Mouse (Mus musculus): ENCODE data around the gene Nlrp6. TPM values are rescaled to one million over a fixed set of nuclear protein-coding genes. Genes with fewer than 3 reads are reported as not detected.
A peak's percentile ranks its signal among the peaks of the same experiment; 100 is the strongest.

The Nlrp6 gene
- polyA plus RNA-seq, 2 experiments: 2.6 to 6.3 TPM

- Histone ChIP-seq H3K27me3 (ENCODE audit: control insufficient read depth, insufficient read depth, low read length) (no peaks in the 10 kb centered on the region), H3K4me1 (replicated peaks; ENCODE audit: control insufficient read depth in 2 of 2, insufficient read depth in 2 of 2, low read length in 1 of 2) (peaks cover 0 to 22% of the 10 kb centered on the region in 2 experiments; a peak in 2 of 4 replicates), H3K9ac (replicated peaks) (no peak overlapping the region), H3K4me3 (ENCODE audit: insufficient read depth in 1 of 2, low read depth in 2 of 2, low read length in 2 of 2) (no peak overlapping the region), H3K4me2 (ENCODE audit: low read depth) (no peak overlapping the region), H3K36me3 (replicated peaks; ENCODE audit: control insufficient read depth, insufficient read depth, low read depth) (no peaks in the 10 kb centered on the region; the same call in 1 of the 2 replicates), H3K27ac (no peak overlapping the region), H3K9me3 (ENCODE audit: control insufficient read depth, low read length) (no peaks in the 10 kb centered on the region)
- ATAC-seq (ENCODE audit: insufficient read depth) (no peak), DNase-seq (ENCODE audit: low read depth in 3 of 3, low spot score in 3 of 3) (no peak)
- WGBS (ENCODE audit: insufficient replicate concordance): 78% methylated on average over 4 of the region's 4 CpGs
- TF ChIP-seq CTCF (IDR thresholded peaks at IDR 0.05; ENCODE audit: low read depth) (no peak), EP300 (IDR thresholded peaks at IDR 0.05; ENCODE audit: low read depth) (no peak)
Observed at GRCm38 (mm10) chr7:140943356-140943755, 22.7 kb downstream of the Nlrp6 start.

GRCm38 (mm10) chr7:140944236-140944635 is 23.5 kb downstream of the Nlrp6 start:
- Histone ChIP-seq H3K4me3 (ENCODE audit: insufficient read depth in 1 of 2, low read depth in 2 of 2, low read length in 2 of 2) (no peak overlapping the region), H3K4me2 (ENCODE audit: low read depth) (no peak overlapping the region), H3K27me3 (ENCODE audit: control insufficient read depth, insufficient read depth, low read length) (no peaks in the 10 kb centered on the region), H3K4me1 (replicated peaks; ENCODE audit: control insufficient read depth in 2 of 2, insufficient read depth in 2 of 2, low read length in 1 of 2) (peaks cover 0 to 24% of the 10 kb centered on the region in 2 experiments; a peak in 2 of 4 replicates), H3K27ac (no peak overlapping the region), H3K9me3 (ENCODE audit: control insufficient read depth, low read length) (no peaks in the 10 kb centered on the region), H3K36me3 (replicated peaks; ENCODE audit: control insufficient read depth, insufficient read depth, low read depth) (no peaks in the 10 kb centered on the region; the same call in 1 of the 2 replicates), H3K9ac (replicated peaks) (no peak overlapping the region)
- DNase-seq (ENCODE audit: low read depth in 3 of 3, low spot score in 3 of 3): no peak
- ATAC-seq (ENCODE audit: insufficient read depth): no peak
- TF ChIP-seq EP300 (IDR thresholded peaks at IDR 0.05; ENCODE audit: low read depth) (no peak), CTCF (IDR thresholded peaks at IDR 0.05; ENCODE audit: low read depth) (no peak)
- WGBS (ENCODE audit: insufficient replicate concordance): 83% methylated on average over 7 of the region's 7 CpGs

- H3K4me3 ChIP-seq (ENCODE audit: insufficient read depth in 1 of 2, low read depth in 2 of 2, low read length in 2 of 2): no peak overlapping the region
- DNase-seq (ENCODE audit: low read depth in 3 of 3, low spot score in 3 of 3): no peak
- no peak overlapping the region for H3K9ac ChIP-seq (replicated peaks)
- no peak overlapping the region for H3K27ac ChIP-seq
- no peak overlapping the region for H3K4me2 ChIP-seq (ENCODE audit: low read depth)
- peaks cover 0 to 24% of the 10 kb centered on the region in 2 experiments; a peak in 2 of 4 replicates for H3K4me1 ChIP-seq (replicated peaks; ENCODE audit: control insufficient read depth in 2 of 2, insufficient read depth in 2 of 2, low read length in 1 of 2)
- no peak for ATAC-seq (ENCODE audit: insufficient read depth)
- H3K9me3 ChIP-seq (ENCODE audit: control insufficient read depth, low read length): no peaks in the 10 kb centered on the region
- no peaks in the 10 kb centered on the region; the same call in 1 of the 2 replicates for H3K36me3 ChIP-seq (replicated peaks; ENCODE audit: control insufficient read depth, insufficient read depth, low read depth)
- H3K27me3 ChIP-seq (ENCODE audit: control insufficient read depth, insufficient read depth, low read length): no peaks in the 10 kb centered on the region
- TF ChIP-seq CTCF (IDR thresholded peaks at IDR 0.05; ENCODE audit: low read depth): no peak
- no peak for TF ChIP-seq EP300 (IDR thresholded peaks at IDR 0.05; ENCODE audit: low read depth)
- WGBS (ENCODE audit: insufficient replicate concordance): 72% methylated on average over 5 of the region's 5 CpGs
Observed at GRCm38 (mm10) chr7:140945247-140945646, 24.5 kb downstream of the Nlrp6 start.

GRCm38 (mm10) chr7:140946311-140946710 is 25.6 kb downstream of the Nlrp6 start:
- no peak for DNase-seq (ENCODE audit: low read depth in 3 of 3, low spot score in 3 of 3)
- 64% methylated on average over 10 of the region's 10 CpGs for WGBS (ENCODE audit: insufficient replicate concordance)

GRCm38 (mm10) chr7:140946980-140947379 is 26.3 kb downstream of the Nlrp6 start:
- no peak for DNase-seq (ENCODE audit: low read depth in 3 of 3, low spot score in 3 of 3)
- Histone ChIP-seq H3K4me1 (replicated peaks; ENCODE audit: control insufficient read depth in 2 of 2, insufficient read depth in 2 of 2, low read length in 1 of 2) (peaks cover 0 to 19% of the 10 kb centered on the region in 2 experiments; a peak in 2 of 4 replicates), H3K4me2 (ENCODE audit: low read depth) (no peak overlapping the region), H3K27ac (no peak overlapping the region), H3K36me3 (replicated peaks; ENCODE audit: control insufficient read depth, insufficient read depth, low read depth) (no peaks in the 10 kb centered on the region; the same call in 1 of the 2 replicates), H3K4me3 (ENCODE audit: insufficient read depth in 1 of 2, low read depth in 2 of 2, low read length in 2 of 2) (no peak overlapping the region), H3K9me3 (ENCODE audit: control insufficient read depth, low read length) (no peaks in the 10 kb centered on the region), H3K9ac (replicated peaks) (no peak overlapping the region), H3K27me3 (ENCODE audit: control insufficient read depth, insufficient read depth, low read length) (no peaks in the 10 kb centered on the region)
- TF ChIP-seq EP300 (IDR thresholded peaks at IDR 0.05; ENCODE audit: low read depth): no peak
- TF ChIP-seq CTCF (IDR thresholded peaks at IDR 0.05; ENCODE audit: low read depth): no peak
- WGBS (ENCODE audit: insufficient replicate concordance): 11% methylated on average over 7 of the region's 7 CpGs
- peak; percentile 12; the same call in 1 of the 2 replicates for ATAC-seq (ENCODE audit: insufficient read depth)

More at GRCm38 (mm10) chr7:140946311-140946710, 25.6 kb downstream of the Nlrp6 start:
- Histone ChIP-seq H3K4me2 (ENCODE audit: low read depth) (no peak overlapping the region), H3K27ac (no peak overlapping the region), H3K4me1 (replicated peaks; ENCODE audit: control insufficient read depth in 2 of 2, insufficient read depth in 2 of 2, low read length in 1 of 2) (peaks cover 0 to 19% of the 10 kb centered on the region in 2 experiments; a peak in 2 of 4 replicates), H3K9ac (replicated peaks) (no peak overlapping the region), H3K36me3 (replicated peaks; ENCODE audit: control insufficient read depth, insufficient read depth, low read depth) (no peaks in the 10 kb centered on the region; the same call in 1 of the 2 replicates), H3K9me3 (ENCODE audit: control insufficient read depth, low read length) (no peaks in the 10 kb centered on the region), H3K27me3 (ENCODE audit: control insufficient read depth, insufficient read depth, low read length) (no peaks in the 10 kb centered on the region), H3K4me3 (ENCODE audit: insufficient read depth in 1 of 2, low read depth in 2 of 2, low read length in 2 of 2) (no peak overlapping the region)
- ATAC-seq (ENCODE audit: insufficient read depth): no peak
- no peak for TF ChIP-seq CTCF (IDR thresholded peaks at IDR 0.05; ENCODE audit: low read depth)
- TF ChIP-seq EP300 (IDR thresholded peaks at IDR 0.05; ENCODE audit: low read depth): no peak

Measured in liver, embryonic 14.5 days (tissue).